Mouse (Mus musculus) spleen, adult 2 months (tissue): ENCODE measurements around the gene Klf7.

Experiments
- CTCF ChIP-seq: fragments of 200-500 bp; IDR thresholded peaks from 2 replicates; pipeline ENCODE4 v1.5.1; 2011; ENCODE audit warnings: mild to moderate bottlenecking, inconsistent platforms; ENCODE audit not compliant: insufficient read depth, insufficient read length, insufficient replicate concordance; ENCODE audit errors: extremely low read depth
- POLR2A ChIP-seq: fragments of 200-500 bp; IDR thresholded peaks from 2 replicates; pipeline ENCODE4 v1.6.1; 2011; ENCODE audit warnings: low read depth, low read length, inconsistent platforms

DNA sequence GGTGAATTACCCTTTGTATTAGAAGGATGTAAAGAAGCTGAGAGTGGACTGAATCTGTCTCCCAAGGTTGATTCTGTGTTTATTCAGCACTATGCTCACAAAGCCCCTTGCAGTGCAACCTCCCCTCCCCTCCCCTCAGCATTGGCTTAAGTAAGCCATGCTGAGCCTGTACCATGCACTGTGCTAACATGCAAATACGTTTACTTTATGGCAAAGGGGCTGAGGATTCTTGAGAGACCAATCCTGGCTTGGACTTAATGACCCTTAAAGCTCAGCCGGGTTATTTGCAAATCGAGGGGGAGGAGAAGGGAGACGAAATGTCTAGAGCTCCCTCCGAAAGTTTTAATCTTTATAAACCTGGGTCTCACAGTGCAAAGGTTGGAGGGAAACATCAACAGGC is 16.0 kb downstream of the Klf7 start:
- no peak for TF ChIP-seq CTCF
- TF ChIP-seq POLR2A = no peak
